Mouse (Mus musculus): ENCODE results near the gene Bzw2. TPM values are rescaled to one million over a fixed set of nuclear protein-coding genes. Genes with fewer than 3 reads are reported as not detected.

The Bzw2 gene
- polyA plus RNA-seq, 1 experiment from 2014 or later = 43.4 TPM

GRCm38 (mm10) chr12:36156637-36157303 lies 1.1 kb downstream of the Bzw2 start, which contains the start of gene Ankmy2:
TSS of gene Ankmy2 (plus strand) at chr12:36157114.
- under 1% methylated on average over 42 of the region's 42 CpGs for WGBS
- H3K4me2 ChIP-seq (replicated peaks; ENCODE audit: low read depth, low read length) = peak within 1 kb of the TSS; percentile 95
- peak within 1 kb of the TSS; percentile 91 for H3K27ac ChIP-seq (ENCODE audit: low read length)
- no peaks in the 10 kb centered on the region for H3K9me3 ChIP-seq (ENCODE audit: low read length)
- peak within 1 kb of the TSS; percentile 78 for H3K9ac ChIP-seq (replicated peaks; ENCODE audit: low read depth)
- H3K4me1 ChIP-seq (ENCODE audit: insufficient read depth, low read depth, low read length) = peaks cover 5% of the 10 kb centered on the region; the same call in 1 of the 2 replicates
- ATAC-seq = peak; percentile 97
- peak; percentile 97 for DNase-seq (ENCODE audit: low spot score)
- H3K27me3 ChIP-seq (replicated peaks; ENCODE audit: insufficient read depth, low read length) = no peaks in the 10 kb centered on the region
- H3K36me3 ChIP-seq (ENCODE audit: insufficient read depth, low read length) = no peaks in the 10 kb centered on the region
- H3K4me3 ChIP-seq (ENCODE audit: low read depth, low read length) = peak within 1 kb of the TSS; percentile 84
- no peak for TF ChIP-seq CTCF (IDR thresholded peaks at IDR 0.05)
- peak; percentile 39 for TF ChIP-seq EP300 (IDR thresholded peaks at IDR 0.05)

GRCm38 (mm10) chr12:36156101-36156636 lies 1.7 kb downstream of the Bzw2 start:
- WGBS = under 1% methylated on average over 32 of the region's 33 CpGs
- peaks cover 5% of the 10 kb centered on the region; the same call in 1 of the 2 replicates for H3K4me1 ChIP-seq (ENCODE audit: insufficient read depth, low read depth, low read length)
- ATAC-seq (peak; percentile 34), DNase-seq (ENCODE audit: low spot score) (no peak)
- peak overlapping the region; percentile 78 for H3K9ac ChIP-seq (replicated peaks; ENCODE audit: low read depth)
- no peak for TF ChIP-seq CTCF (IDR thresholded peaks at IDR 0.05)
- TF ChIP-seq EP300 (IDR thresholded peaks at IDR 0.05) = no peak
- H3K9me3 ChIP-seq (ENCODE audit: low read length) = no peaks in the 10 kb centered on the region
- peak overlapping the region; percentile 91 for H3K27ac ChIP-seq (ENCODE audit: low read length)
- peak overlapping the region; percentile 84 for H3K4me3 ChIP-seq (ENCODE audit: low read depth, low read length)
- H3K27me3 ChIP-seq (replicated peaks; ENCODE audit: insufficient read depth, low read length) = no peaks in the 10 kb centered on the region
- H3K4me2 ChIP-seq (replicated peaks; ENCODE audit: low read depth, low read length) = peak overlapping the region; percentile 95
- no peaks in the 10 kb centered on the region for H3K36me3 ChIP-seq (ENCODE audit: insufficient read depth, low read length)

- peaks cover 5% of the 10 kb centered on the region; the same call in 1 of the 2 replicates for H3K4me1 ChIP-seq (ENCODE audit: insufficient read depth, low read depth, low read length)
- 9% methylated on average over 8 of the region's 8 CpGs for WGBS
- H3K27ac ChIP-seq (ENCODE audit: low read length) = no peak overlapping the region
- H3K27me3 ChIP-seq (replicated peaks; ENCODE audit: insufficient read depth, low read length) = no peaks in the 10 kb centered on the region
- H3K9ac ChIP-seq (replicated peaks; ENCODE audit: low read depth) = no peak overlapping the region
- no peak for TF ChIP-seq CTCF (IDR thresholded peaks at IDR 0.05)
- TF ChIP-seq EP300 (IDR thresholded peaks at IDR 0.05) = no peak
- no peaks in the 10 kb centered on the region for H3K9me3 ChIP-seq (ENCODE audit: low read length)
- DNase-seq (ENCODE audit: low spot score) (peak; percentile 32), ATAC-seq (no peak)
- H3K4me2 ChIP-seq (replicated peaks; ENCODE audit: low read depth, low read length) = peak overlapping the region; percentile 95
- H3K4me3 ChIP-seq (ENCODE audit: low read depth, low read length) = peak overlapping the region; percentile 84
- H3K36me3 ChIP-seq (ENCODE audit: insufficient read depth, low read length) = no peaks in the 10 kb centered on the region
These were observed 2.7 kb downstream of the Bzw2 start for GRCm38 (mm10) chr12:36155141-36155641.

- WGBS = 82% methylated on average over 2 of the region's 2 CpGs
- Histone ChIP-seq H3K4me2 (replicated peaks; ENCODE audit: low read depth, low read length) (no peak overlapping the region), H3K9me3 (ENCODE audit: low read length) (no peaks in the 10 kb centered on the region), H3K9ac (replicated peaks; ENCODE audit: low read depth) (no peak overlapping the region), H3K4me1 (ENCODE audit: insufficient read depth, low read depth, low read length) (no peaks in the 10 kb centered on the region; the same call in 1 of the 2 replicates), H3K27me3 (replicated peaks; ENCODE audit: insufficient read depth, low read length) (no peaks in the 10 kb centered on the region), H3K36me3 (ENCODE audit: insufficient read depth, low read length) (no peaks in the 10 kb centered on the region), H3K27ac (ENCODE audit: low read length) (no peak overlapping the region), H3K4me3 (ENCODE audit: low read depth, low read length) (no peak overlapping the region)
- no peak for ATAC-seq
- TF ChIP-seq CTCF (IDR thresholded peaks at IDR 0.05) = no peak
- TF ChIP-seq EP300 (IDR thresholded peaks at IDR 0.05) = no peak
- no peak for DNase-seq (ENCODE audit: low spot score)
These were observed 7.1 kb downstream of the Bzw2 start for GRCm38 (mm10) chr12:36150737-36151136.

GRCm38 (mm10) chr12:36150265-36150664 lies 7.6 kb downstream of the Bzw2 start:
- Histone ChIP-seq H3K4me1 (ENCODE audit: insufficient read depth, low read depth, low read length) (no peaks in the 10 kb centered on the region; the same call in 1 of the 2 replicates), H3K4me2 (replicated peaks; ENCODE audit: low read depth, low read length) (no peak overlapping the region), H3K9ac (replicated peaks; ENCODE audit: low read depth) (no peak overlapping the region), H3K27ac (ENCODE audit: low read length) (no peak overlapping the region), H3K36me3 (ENCODE audit: insufficient read depth, low read length) (no peaks in the 10 kb centered on the region), H3K4me3 (ENCODE audit: low read depth, low read length) (no peak overlapping the region), H3K27me3 (replicated peaks; ENCODE audit: insufficient read depth, low read length) (no peaks in the 10 kb centered on the region), H3K9me3 (ENCODE audit: low read length) (no peaks in the 10 kb centered on the region)
- DNase-seq (ENCODE audit: low spot score) = no peak
- no peak for TF ChIP-seq CTCF (IDR thresholded peaks at IDR 0.05)
- 75% methylated on average over 2 of the region's 2 CpGs for WGBS
- ATAC-seq = no peak

- WGBS = 92% methylated on average over 3 of the region's 3 CpGs
- no peak for ATAC-seq
- no peaks in the 10 kb centered on the region for H3K9me3 ChIP-seq (ENCODE audit: low read length)
These were observed 11.5 kb downstream of the Bzw2 start for GRCm38 (mm10) chr12:36146230-36147011.

More at GRCm38 (mm10) chr12:36146230-36147011, 11.5 kb downstream of the Bzw2 start:
- Histone ChIP-seq H3K9ac (replicated peaks; ENCODE audit: low read depth) (no peak overlapping the region), H3K4me1 (ENCODE audit: insufficient read depth, low read depth, low read length) (no peaks in the 10 kb centered on the region), H3K27ac (ENCODE audit: low read length) (no peak overlapping the region), H3K27me3 (replicated peaks; ENCODE audit: insufficient read depth, low read length) (no peaks in the 10 kb centered on the region), H3K36me3 (ENCODE audit: insufficient read depth, low read length) (no peaks in the 10 kb centered on the region), H3K4me3 (ENCODE audit: low read depth, low read length) (no peak overlapping the region), H3K4me2 (replicated peaks; ENCODE audit: low read depth, low read length) (no peak overlapping the region)
- TF ChIP-seq CTCF (IDR thresholded peaks at IDR 0.05) = 0 out of 2 replicates have a peak, but pooled peaks have one; percentile 21
- no peak for TF ChIP-seq EP300 (IDR thresholded peaks at IDR 0.05)
- DNase-seq (ENCODE audit: low spot score) = no peak
